Mouse (Mus musculus) brain, embryonic 18.5 days (tissue): ENCODE measurements at regions not wholly inside any gene's neighbourhood (a gene's known extent, or its start where the extent isn't known, plus 50 kb on each side); places are given as distances from the start of the nearest gene placed in this dataset.
A peak's percentile ranks its signal among the peaks of the same experiment; 100 is the strongest.

Experiments used
- DNase-seq: peaks from one replicate; pipeline ENCODE4 v3.0.0-alpha.2; 2012; ENCODE audit warnings: low read depth, low spot score

DNA sequence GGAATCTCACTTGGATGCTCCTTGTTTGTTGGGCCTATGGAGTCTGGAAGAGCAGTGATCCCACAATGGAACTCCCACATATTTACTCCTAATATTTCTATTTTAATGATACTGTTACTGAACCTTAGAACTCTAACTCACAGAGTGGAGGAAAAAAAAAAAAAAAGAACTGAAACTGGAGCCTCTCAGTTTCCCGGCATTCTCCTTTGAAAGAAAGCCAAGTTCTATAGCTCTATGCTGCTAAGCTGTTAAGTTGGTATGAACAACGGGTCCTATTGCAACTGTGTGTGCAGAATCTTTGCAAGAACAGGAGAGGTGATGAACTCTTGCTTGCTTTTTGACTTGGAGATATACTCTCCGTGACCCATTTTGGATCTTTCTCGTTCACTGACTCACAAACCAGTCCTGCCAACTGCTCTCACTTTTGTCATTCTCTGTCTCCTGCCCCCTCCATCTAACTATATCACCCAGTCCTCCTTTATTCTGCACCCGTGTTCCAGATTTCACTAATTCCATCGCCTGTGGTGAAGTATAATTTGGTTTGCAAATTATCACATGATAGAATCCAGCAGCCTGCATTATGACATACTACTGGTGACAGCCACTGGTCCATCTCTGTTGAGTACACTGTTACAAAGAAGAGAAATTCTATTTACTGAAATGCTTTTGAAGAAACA is 92.6 kb upstream of the Ctsc start:
- no peak for DNase-seq

GRCm38 (mm10) chr7:88187555-88187954 is 90.3 kb upstream of the Ctsc start:
- DNase-seq: peak; percentile 14

- no peak for DNase-seq
Observed at GRCm38 (mm10) chr7:88192771-88193170, 85.1 kb upstream of the Ctsc start.

GRCm38 (mm10) chr7:88199043-88199442 is 78.8 kb upstream of the Ctsc start:
- DNase-seq: no peak

DNA sequence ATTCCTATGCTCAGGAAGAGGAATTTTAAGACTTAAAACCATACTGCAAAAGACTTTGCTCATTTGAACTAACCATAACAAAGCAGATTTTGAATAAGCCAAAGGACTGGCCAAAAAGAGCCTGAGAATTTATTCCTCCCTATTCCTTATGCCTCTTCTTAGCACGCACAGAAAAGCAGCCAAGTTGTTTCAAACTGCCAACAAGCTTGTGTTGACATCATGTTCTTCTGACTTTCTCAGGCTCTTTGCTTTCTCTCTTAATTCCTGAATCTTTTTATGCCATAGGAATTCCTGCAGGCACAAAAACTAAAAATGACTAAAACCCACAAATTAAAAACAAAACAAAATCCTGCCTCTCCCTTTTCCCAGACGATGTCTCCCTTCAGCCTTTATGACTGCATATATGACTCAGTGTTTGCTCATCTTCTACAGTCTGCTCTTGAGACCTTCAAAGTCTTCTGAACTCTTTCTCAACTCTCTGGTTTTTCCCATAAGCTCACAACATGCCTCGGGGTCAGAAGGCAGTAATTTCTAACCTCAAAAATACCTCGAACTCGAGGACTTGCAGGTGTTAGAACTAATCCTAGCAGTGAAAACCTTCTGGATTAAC is 77.9 kb upstream of the Ctsc start:
- DNase-seq: peak; percentile 39

DNA sequence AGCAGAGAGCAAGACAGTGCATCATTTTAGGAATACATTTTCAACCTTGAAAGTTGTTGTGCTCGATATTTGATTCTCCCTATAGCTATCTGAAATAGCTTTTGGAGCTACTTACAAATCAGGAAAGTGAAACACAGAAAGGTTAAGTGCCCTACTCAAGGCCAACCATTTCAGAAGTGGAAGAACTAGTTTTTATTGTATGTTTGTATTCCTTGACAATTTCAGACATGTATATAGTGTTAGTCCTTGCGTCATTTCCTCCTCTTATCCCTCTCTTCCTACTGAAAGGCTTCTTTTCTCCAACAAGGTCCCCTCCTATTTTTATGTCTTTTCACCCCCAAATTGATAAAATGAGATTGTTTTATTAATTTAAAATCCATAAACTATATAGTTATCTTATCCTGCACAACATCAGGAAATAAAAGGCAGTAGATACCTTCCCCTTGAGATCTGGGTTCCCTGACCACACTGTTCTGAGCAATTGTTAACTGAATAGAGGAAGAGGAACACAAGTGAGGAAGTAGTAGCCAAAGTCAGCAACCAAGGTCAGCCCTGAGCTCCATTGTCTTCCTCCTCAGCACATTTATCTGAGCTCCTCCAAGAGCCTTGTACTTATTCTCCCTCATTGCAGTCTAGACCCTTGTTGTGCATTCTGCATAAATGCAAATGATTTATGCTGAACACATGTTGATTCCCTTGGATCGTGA is 76.1 kb upstream of the Ctsc start:
- DNase-seq: no peak

DNA sequence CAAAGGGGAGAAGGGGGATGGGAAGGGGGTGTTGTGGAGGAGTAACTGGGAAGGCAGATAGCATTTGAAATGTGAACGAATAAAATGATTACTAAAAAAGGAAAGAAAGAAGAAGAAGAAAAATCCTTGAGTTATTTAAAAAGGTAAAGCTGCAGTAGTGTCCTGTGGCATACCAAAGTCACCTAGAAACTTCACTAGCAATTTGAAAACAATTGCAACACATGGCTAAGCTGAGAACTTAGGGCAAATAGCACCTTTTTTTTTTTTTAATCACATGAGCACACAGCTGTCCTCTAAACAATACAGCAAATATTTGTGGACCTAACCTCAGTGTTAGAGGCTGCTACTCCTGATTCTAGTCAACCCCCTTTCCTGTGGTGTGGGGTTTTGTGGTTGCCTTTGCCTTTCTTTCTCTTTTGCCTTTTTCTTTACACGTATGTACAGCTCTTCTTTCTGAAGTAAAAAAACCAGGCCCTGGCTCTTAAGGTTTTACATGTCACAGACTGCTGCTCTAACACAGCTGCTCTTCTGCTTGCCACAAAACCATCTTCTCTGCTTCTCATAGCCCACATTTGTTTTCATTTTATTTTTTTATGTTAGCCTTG is 71.6 kb upstream of the Ctsc start:
- no peak for DNase-seq

- peak; percentile 28 for DNase-seq
Observed at GRCm38 (mm10) chr7:88206914-88207710, 70.8 kb upstream of the Ctsc start.

DNA sequence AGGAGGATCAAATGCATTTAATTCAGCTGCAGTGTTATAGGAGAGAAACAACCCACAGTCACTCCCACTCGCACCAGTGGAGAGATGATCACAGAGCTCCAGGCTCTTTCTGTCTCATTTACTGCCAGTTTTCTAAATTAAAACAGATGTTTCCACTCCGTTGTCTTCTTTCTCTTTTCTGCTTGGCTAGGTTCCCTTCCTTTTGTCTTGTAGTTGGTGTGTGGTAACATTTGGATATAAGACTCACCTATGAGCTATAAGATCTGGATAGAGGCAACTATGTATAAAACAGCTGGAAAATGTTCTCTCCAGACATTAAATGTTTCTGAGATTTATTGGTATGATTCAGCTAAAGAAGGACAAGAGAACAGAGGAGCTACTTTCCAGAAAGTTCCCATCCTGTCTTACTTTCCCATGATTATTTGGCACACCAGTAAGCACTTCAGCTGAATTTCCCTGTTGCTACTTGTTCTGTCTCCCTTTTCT is 63.1 kb upstream of the Ctsc start:
- DNase-seq: no peak

- DNase-seq: no peak
Observed at GRCm38 (mm10) chr7:88215425-88215824, 62.5 kb upstream of the Ctsc start.

GRCm38 (mm10) chr7:88222141-88222540 is 55.7 kb upstream of the Ctsc start:
- DNase-seq: no peak

DNA sequence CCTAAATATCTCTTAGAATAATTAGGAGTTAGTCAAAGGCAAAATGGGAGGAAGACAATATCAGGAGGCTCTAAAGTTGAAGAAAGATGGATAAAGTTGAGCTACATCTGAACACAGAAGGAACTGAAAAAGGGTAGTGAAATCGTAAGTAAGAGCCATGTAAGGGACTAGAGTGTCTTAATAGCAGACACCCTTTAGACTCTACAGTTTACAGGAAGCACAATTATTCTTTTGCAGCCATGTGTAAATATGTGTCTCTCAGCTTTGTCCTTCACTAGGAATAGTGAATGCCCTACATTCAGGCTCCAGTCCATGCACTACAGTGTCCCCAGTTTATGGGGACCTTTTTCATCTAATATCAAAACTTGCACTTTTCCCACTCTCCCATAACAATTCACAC is 52.1 kb upstream of the Ctsc start:
- DNase-seq: no peak
